Mouse (Mus musculus): Measurements from ENCODE around the gene Nfasc. TPM values are rescaled to one million over a fixed set of nuclear protein-coding genes. Genes with fewer than 3 reads are reported as not detected.

Gene Nfasc
- polyA plus RNA-seq, 1 experiment from 2014 or later, result 26.9 TPM

GRCm38 (mm10) chr1:132769559-132769958 lies 28.0 kb upstream of the Nfasc start:
- DNase-seq (ENCODE audit: low spot score) (peak; percentile 49), ATAC-seq (no peak)
- H3K27ac ChIP-seq (ENCODE audit: low read depth, low read length), result peak overlapping the region; percentile 27; the same call in 1 of the 2 replicates
- 65% methylated on average over 3 of the region's 3 CpGs for WGBS
- no peaks in the 10 kb centered on the region for H3K36me3 ChIP-seq (ENCODE audit: control insufficient read depth, insufficient read depth, low read length)
- no peak overlapping the region for H3K9ac ChIP-seq (ENCODE audit: low read length)
- no peaks in the 10 kb centered on the region for H3K9me3 ChIP-seq (replicated peaks; ENCODE audit: control insufficient read depth, low read length)
- H3K4me1 ChIP-seq (ENCODE audit: control insufficient read depth, insufficient read depth, low read length), result peaks cover 18% of the 10 kb centered on the region
- H3K27me3 ChIP-seq (replicated peaks; ENCODE audit: control insufficient read depth, insufficient read depth, low read length), result no peaks in the 10 kb centered on the region
- no peak overlapping the region for H3K4me2 ChIP-seq (ENCODE audit: low read length)
- no peak overlapping the region for H3K4me3 ChIP-seq (ENCODE audit: low read depth, low read length)

GRCm38 (mm10) chr1:132767422-132767821 lies 25.8 kb upstream of the Nfasc start:
- 91% methylated on average over 7 of the region's 7 CpGs for WGBS
- H3K27me3 ChIP-seq (replicated peaks; ENCODE audit: control insufficient read depth, insufficient read depth, low read length), result no peaks in the 10 kb centered on the region
- no peak overlapping the region for H3K4me2 ChIP-seq (ENCODE audit: low read length)
- H3K9ac ChIP-seq (ENCODE audit: low read length), result no peak overlapping the region
- no peak for ATAC-seq
- no peaks in the 10 kb centered on the region for H3K9me3 ChIP-seq (replicated peaks; ENCODE audit: control insufficient read depth, low read length)
- H3K27ac ChIP-seq (ENCODE audit: low read depth, low read length), result no peak overlapping the region
- H3K4me3 ChIP-seq (ENCODE audit: low read depth, low read length), result no peak overlapping the region
- no peaks in the 10 kb centered on the region for H3K36me3 ChIP-seq (ENCODE audit: control insufficient read depth, insufficient read depth, low read length)
- no peak for DNase-seq (ENCODE audit: low spot score)
- H3K4me1 ChIP-seq (ENCODE audit: control insufficient read depth, insufficient read depth, low read length), result peaks cover 18% of the 10 kb centered on the region

DNA sequence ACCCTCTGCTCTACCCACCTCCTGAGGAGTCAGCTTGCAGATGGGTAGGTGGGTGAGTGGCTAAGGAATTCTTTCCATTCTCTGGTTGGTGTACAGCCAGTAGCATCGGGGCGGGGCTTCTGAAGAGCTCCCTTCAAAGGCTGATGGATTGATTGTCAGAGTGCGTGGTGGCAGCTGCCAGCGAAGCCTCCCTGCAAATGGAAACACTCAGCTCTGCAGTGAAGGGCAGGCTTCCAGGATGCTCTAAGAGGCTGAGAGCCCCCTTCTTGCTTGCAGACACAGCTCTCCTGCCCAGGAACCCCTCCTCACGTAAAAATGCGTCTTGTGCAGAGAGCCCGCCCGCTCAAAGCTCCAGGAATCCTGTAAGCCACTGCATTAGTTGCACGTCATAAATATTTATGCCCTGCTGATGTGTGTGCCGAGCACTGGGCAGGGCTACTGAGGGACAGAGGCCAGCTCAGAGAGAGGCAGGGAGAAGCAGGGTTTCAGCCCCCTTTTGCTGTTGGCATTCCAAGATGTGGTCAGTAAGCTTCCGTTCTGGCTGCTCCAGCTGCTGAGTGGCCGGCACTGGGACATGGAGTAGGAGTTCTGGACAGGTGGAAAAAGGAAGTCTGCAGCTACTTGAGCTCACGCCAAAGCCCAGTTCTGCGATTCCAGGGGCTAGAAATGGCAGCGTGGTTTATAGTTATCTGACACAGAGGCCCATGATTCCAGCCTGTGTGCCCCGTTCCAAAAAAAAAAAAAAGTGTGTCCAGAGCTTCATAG lies 24.5 kb upstream of the Nfasc start:
- Histone ChIP-seq H3K4me1 (ENCODE audit: control insufficient read depth, insufficient read depth, low read length) (peaks cover 18% of the 10 kb centered on the region), H3K27ac (ENCODE audit: low read depth, low read length) (peak overlapping the region; percentile 78), H3K9me3 (replicated peaks; ENCODE audit: control insufficient read depth, low read length) (no peaks in the 10 kb centered on the region), H3K4me3 (ENCODE audit: low read depth, low read length) (no peak overlapping the region), H3K36me3 (ENCODE audit: control insufficient read depth, insufficient read depth, low read length) (no peaks in the 10 kb centered on the region), H3K27me3 (replicated peaks; ENCODE audit: control insufficient read depth, insufficient read depth, low read length) (no peaks in the 10 kb centered on the region), H3K4me2 (ENCODE audit: low read length) (peak overlapping the region; percentile 41), H3K9ac (ENCODE audit: low read length) (peak overlapping the region; percentile 45)
- ATAC-seq, result peak; percentile 85
- DNase-seq (ENCODE audit: low spot score), result peak; percentile 89
- WGBS, result 32% methylated on average over 16 of the region's 16 CpGs

DNA sequence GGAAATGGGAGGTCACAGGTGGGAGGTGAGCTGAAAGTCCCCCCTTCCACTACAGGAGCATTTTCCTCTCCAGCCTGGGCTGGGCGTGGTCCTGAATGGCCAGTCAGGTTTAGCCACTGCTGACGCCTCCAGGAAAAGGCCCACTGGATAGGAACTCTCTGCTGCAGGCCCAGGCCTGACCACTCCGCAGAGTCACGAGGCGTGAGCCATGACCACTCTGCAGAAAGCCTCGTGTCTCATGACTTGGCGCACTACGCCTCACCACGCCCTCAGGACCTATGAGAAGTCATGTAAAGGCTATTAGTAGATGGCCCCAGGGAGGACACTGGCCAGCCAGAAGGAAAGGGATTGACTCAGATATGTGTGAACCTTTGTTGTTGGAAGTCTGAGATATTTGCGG lies 23.6 kb upstream of the Nfasc start:
- no peaks in the 10 kb centered on the region for H3K36me3 ChIP-seq (ENCODE audit: control insufficient read depth, insufficient read depth, low read length)
- H3K4me3 ChIP-seq (ENCODE audit: low read depth, low read length), result no peak overlapping the region
- DNase-seq (ENCODE audit: low spot score) (no peak), ATAC-seq (no peak)
- H3K4me1 ChIP-seq (ENCODE audit: control insufficient read depth, insufficient read depth, low read length), result peaks cover 18% of the 10 kb centered on the region
- no peak overlapping the region for H3K4me2 ChIP-seq (ENCODE audit: low read length)
- H3K9ac ChIP-seq (ENCODE audit: low read length), result no peak overlapping the region
- H3K27me3 ChIP-seq (replicated peaks; ENCODE audit: control insufficient read depth, insufficient read depth, low read length), result no peaks in the 10 kb centered on the region
- no peak overlapping the region for H3K27ac ChIP-seq (ENCODE audit: low read depth, low read length)
- 86% methylated on average over 10 of the region's 10 CpGs for whole genome bisulfite sequencing
- no peaks in the 10 kb centered on the region for H3K9me3 ChIP-seq (replicated peaks; ENCODE audit: control insufficient read depth, low read length)

DNA sequence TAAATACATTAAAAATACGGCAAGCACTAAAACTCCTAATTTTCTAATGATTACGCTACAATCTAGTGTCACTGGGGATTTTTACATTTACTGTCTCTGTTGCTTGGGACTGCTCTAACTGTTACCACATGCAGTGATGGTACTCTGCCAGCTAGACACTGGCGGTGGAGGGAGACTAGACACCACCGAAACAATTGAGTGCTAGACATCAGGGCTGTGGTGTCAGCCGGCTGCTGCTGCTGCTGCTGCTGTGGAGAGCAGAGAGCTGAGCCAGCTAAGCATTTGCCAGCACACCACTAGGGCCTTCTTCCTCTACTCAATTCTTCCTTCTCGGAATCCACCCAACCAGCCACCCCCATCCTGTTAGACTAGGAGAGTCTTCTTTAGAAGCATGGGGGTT lies 17.8 kb upstream of the Nfasc start:
- no peaks in the 10 kb centered on the region for H3K9me3 ChIP-seq (replicated peaks; ENCODE audit: control insufficient read depth, low read length)
- H3K27me3 ChIP-seq (replicated peaks; ENCODE audit: control insufficient read depth, insufficient read depth, low read length), result no peaks in the 10 kb centered on the region
- H3K4me1 ChIP-seq (ENCODE audit: control insufficient read depth, insufficient read depth, low read length), result peaks cover 5% of the 10 kb centered on the region; the same call in 1 of the 2 replicates
- DNase-seq (ENCODE audit: low spot score) (peak; percentile 43), ATAC-seq (peak; percentile 19; the same call in 1 of the 2 replicates)
- WGBS, result 58% methylated on average over 6 of the region's 6 CpGs
- no peak overlapping the region; the same call in 1 of the 2 replicates for H3K9ac ChIP-seq (ENCODE audit: low read length)
- no peak overlapping the region for H3K4me3 ChIP-seq (ENCODE audit: low read depth, low read length)
- H3K27ac ChIP-seq (ENCODE audit: low read depth, low read length), result no peak overlapping the region
- no peaks in the 10 kb centered on the region for H3K36me3 ChIP-seq (ENCODE audit: control insufficient read depth, insufficient read depth, low read length)
- peak overlapping the region; percentile 48 for H3K4me2 ChIP-seq (ENCODE audit: low read length)

DNA sequence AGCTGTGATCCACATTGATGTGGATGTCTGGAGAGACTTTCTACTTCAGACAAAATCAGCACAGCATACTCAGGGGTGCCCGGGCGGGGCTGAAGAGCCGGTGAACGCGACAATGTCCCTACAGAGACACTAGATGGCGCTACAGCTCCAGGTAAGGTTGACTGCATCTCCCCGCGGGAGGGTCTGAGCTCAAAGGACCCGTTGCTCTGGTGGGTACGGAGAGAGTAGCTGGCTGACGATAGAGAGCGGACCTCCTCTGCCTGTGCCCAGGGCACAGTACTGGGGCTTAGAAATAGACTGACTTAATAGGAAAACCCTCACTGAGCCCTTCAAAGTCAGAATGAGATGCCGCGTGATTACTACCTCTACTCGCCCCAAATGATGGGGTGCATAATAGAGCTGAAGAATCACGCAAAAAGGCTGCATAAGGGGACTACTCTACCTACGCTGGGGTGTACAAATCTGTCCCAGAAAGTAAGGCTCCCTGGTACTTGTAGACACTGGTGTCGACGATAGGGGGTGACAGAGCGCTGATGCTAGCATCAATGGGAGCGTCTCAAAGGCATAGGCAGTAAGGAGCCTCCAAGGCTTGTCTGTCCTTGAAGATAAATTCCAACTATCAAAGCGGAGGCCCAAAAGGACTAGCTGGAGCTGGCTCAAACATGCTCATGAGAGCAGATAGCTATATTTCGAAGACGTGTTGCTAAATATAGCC lies 17.2 kb upstream of the Nfasc start:
- Histone ChIP-seq H3K4me3 (ENCODE audit: low read depth, low read length) (peak overlapping the region; percentile 17), H3K4me1 (ENCODE audit: control insufficient read depth, insufficient read depth, low read length) (peaks cover 5% of the 10 kb centered on the region; the same call in 1 of the 2 replicates)
- 6% methylated on average over 24 of the region's 24 CpGs for WGBS

GRCm38 (mm10) chr1:132755211-132755610 lies 13.6 kb upstream of the Nfasc start:
- Histone ChIP-seq H3K4me2 (ENCODE audit: low read length) (no peak overlapping the region), H3K27ac (ENCODE audit: low read depth, low read length) (no peak overlapping the region), H3K9ac (ENCODE audit: low read length) (no peak overlapping the region), H3K9me3 (replicated peaks; ENCODE audit: control insufficient read depth, low read length) (no peaks in the 10 kb centered on the region), H3K4me3 (ENCODE audit: low read depth, low read length) (no peak overlapping the region), H3K4me1 (ENCODE audit: control insufficient read depth, insufficient read depth, low read length) (peaks cover 5% of the 10 kb centered on the region; the same call in 1 of the 2 replicates), H3K36me3 (ENCODE audit: control insufficient read depth, insufficient read depth, low read length) (no peaks in the 10 kb centered on the region), H3K27me3 (replicated peaks; ENCODE audit: control insufficient read depth, insufficient read depth, low read length) (no peaks in the 10 kb centered on the region)
- DNase-seq (ENCODE audit: low spot score) (no peak), ATAC-seq (no peak)
- 75% methylated on average over 4 of the region's 4 CpGs for WGBS

More for the DNA sequence above, 17.2 kb upstream of the Nfasc start:
- H3K9me3 ChIP-seq (replicated peaks; ENCODE audit: control insufficient read depth, low read length), result no peaks in the 10 kb centered on the region
- peak overlapping the region; percentile 38 for H3K9ac ChIP-seq (ENCODE audit: low read length)
- no peaks in the 10 kb centered on the region for H3K36me3 ChIP-seq (ENCODE audit: control insufficient read depth, insufficient read depth, low read length)
- ATAC-seq (peak; percentile 91), DNase-seq (ENCODE audit: low spot score) (peak; percentile 94)
- H3K27ac ChIP-seq (ENCODE audit: low read depth, low read length), result no peak overlapping the region
- H3K27me3 ChIP-seq (replicated peaks; ENCODE audit: control insufficient read depth, insufficient read depth, low read length), result no peaks in the 10 kb centered on the region
- H3K4me2 ChIP-seq (ENCODE audit: low read length), result peak overlapping the region; percentile 48

- Histone ChIP-seq H3K9me3 (replicated peaks; ENCODE audit: control insufficient read depth, low read length) (no peaks in the 10 kb centered on the region), H3K9ac (ENCODE audit: low read length) (no peak overlapping the region), H3K4me3 (ENCODE audit: low read depth, low read length) (no peak overlapping the region), H3K4me2 (ENCODE audit: low read length) (no peak overlapping the region), H3K4me1 (ENCODE audit: control insufficient read depth, insufficient read depth, low read length) (no peaks in the 10 kb centered on the region), H3K36me3 (ENCODE audit: control insufficient read depth, insufficient read depth, low read length) (no peaks in the 10 kb centered on the region), H3K27ac (ENCODE audit: low read depth, low read length) (no peak overlapping the region), H3K27me3 (replicated peaks; ENCODE audit: control insufficient read depth, insufficient read depth, low read length) (no peaks in the 10 kb centered on the region)
- ATAC-seq (no peak), DNase-seq (ENCODE audit: low spot score) (no peak)
- WGBS, result 68% methylated on average over 9 of the region's 9 CpGs
These were observed 7.8 kb upstream of the Nfasc start for GRCm38 (mm10) chr1:132749217-132749884.
